Mouse (Mus musculus): Measurements from ENCODE around the gene Aire. TPM values are rescaled to one million over a fixed set of nuclear protein-coding genes. Genes with fewer than 3 reads are reported as not detected.

Gene Aire
- polyA plus RNA-seq, 1 experiment from 2014 or later = not detected

- no peaks in the 10 kb centered on the region for H3K27me3 ChIP-seq
- no peaks in the 10 kb centered on the region for H3K4me1 ChIP-seq (replicated peaks)
- no peak overlapping the region for H3K4me2 ChIP-seq
- ATAC-seq (ENCODE audit: insufficient read depth) = no peak
- H3K36me3 ChIP-seq (replicated peaks) = no peaks in the 10 kb centered on the region
- H3K27ac ChIP-seq (replicated peaks) = no peak overlapping the region
- H3K9ac ChIP-seq = no peak overlapping the region
- no peaks in the 10 kb centered on the region for H3K9me3 ChIP-seq (replicated peaks)
- no peak overlapping the region for H3K4me3 ChIP-seq (replicated peaks)
- WGBS (ENCODE audit: insufficient replicate concordance) = 40% methylated on average over 11 of the region's 11 CpGs
Observed at GRCm38 (mm10) chr10:78049519-78050035, 6.2 kb upstream of the Aire start.

GRCm38 (mm10) chr10:78048061-78048730 is 4.8 kb upstream of the Aire start:
- H3K27ac ChIP-seq (replicated peaks) = no peak overlapping the region
- H3K9ac ChIP-seq = no peak overlapping the region
- no peaks in the 10 kb centered on the region for H3K9me3 ChIP-seq (replicated peaks)
- no peaks in the 10 kb centered on the region for H3K36me3 ChIP-seq (replicated peaks)
- no peak overlapping the region for H3K4me2 ChIP-seq
- peaks cover 8% of the 10 kb centered on the region; the same call in 1 of the 2 replicates for H3K27me3 ChIP-seq
- H3K4me1 ChIP-seq (replicated peaks) = peaks cover 2% of the 10 kb centered on the region; the same call in 1 of the 2 replicates
- no peak for ATAC-seq (ENCODE audit: insufficient read depth)
- 64% methylated on average over 9 of the region's 10 CpGs for WGBS (ENCODE audit: insufficient replicate concordance)
- no peak overlapping the region for H3K4me3 ChIP-seq (replicated peaks)

GRCm38 (mm10) chr10:78046388-78046787 is 3.0 kb upstream of the Aire start:
- H3K4me1 ChIP-seq (replicated peaks) = peaks cover 4% of the 10 kb centered on the region; the same call in 1 of the 2 replicates
- H3K36me3 ChIP-seq (replicated peaks) = no peaks in the 10 kb centered on the region
- H3K27me3 ChIP-seq = peaks cover 24% of the 10 kb centered on the region
- ATAC-seq (ENCODE audit: insufficient read depth) = no peak
- WGBS (ENCODE audit: insufficient replicate concordance) = 61% methylated on average over 4 of the region's 4 CpGs
- H3K4me2 ChIP-seq = no peak overlapping the region
- no peak overlapping the region for H3K9ac ChIP-seq
- no peaks in the 10 kb centered on the region for H3K9me3 ChIP-seq (replicated peaks)
- H3K27ac ChIP-seq (replicated peaks) = no peak overlapping the region
- H3K4me3 ChIP-seq (replicated peaks) = no peak overlapping the region

- 50% methylated on average over 1 of the region's 1 CpGs for WGBS (ENCODE audit: insufficient replicate concordance)
- no peak overlapping the region for H3K9ac ChIP-seq
- no peak overlapping the region for H3K4me2 ChIP-seq
- peaks cover 4% of the 10 kb centered on the region; the same call in 1 of the 2 replicates for H3K4me1 ChIP-seq (replicated peaks)
- ATAC-seq (ENCODE audit: insufficient read depth) = no peak
- H3K4me3 ChIP-seq (replicated peaks) = no peak overlapping the region
- H3K27ac ChIP-seq (replicated peaks) = no peak overlapping the region
- H3K9me3 ChIP-seq (replicated peaks) = no peaks in the 10 kb centered on the region
- H3K27me3 ChIP-seq = peaks cover 25% of the 10 kb centered on the region
- no peaks in the 10 kb centered on the region for H3K36me3 ChIP-seq (replicated peaks)
Observed at GRCm38 (mm10) chr10:78044531-78044930, 1.1 kb upstream of the Aire start.

- no peak overlapping the region for H3K27ac ChIP-seq (replicated peaks)
- peaks cover 4% of the 10 kb centered on the region; the same call in 1 of the 2 replicates for H3K4me1 ChIP-seq (replicated peaks)
- no peak overlapping the region for H3K4me3 ChIP-seq (replicated peaks)
- H3K9ac ChIP-seq = no peak overlapping the region
- H3K27me3 ChIP-seq = peaks cover 25% of the 10 kb centered on the region
- no peaks in the 10 kb centered on the region for H3K9me3 ChIP-seq (replicated peaks)
- 50% methylated on average over 14 of the region's 14 CpGs for WGBS (ENCODE audit: insufficient replicate concordance)
- H3K36me3 ChIP-seq (replicated peaks) = no peaks in the 10 kb centered on the region
- peak overlapping the region; percentile 41 for H3K4me2 ChIP-seq
- no peak for ATAC-seq (ENCODE audit: insufficient read depth)
Observed at GRCm38 (mm10) chr10:78042697-78043405, 559 bp downstream of the Aire start.

- H3K27me3 ChIP-seq = peaks cover 25% of the 10 kb centered on the region
- H3K4me1 ChIP-seq (replicated peaks) = peaks cover 4% of the 10 kb centered on the region; the same call in 1 of the 2 replicates
- H3K27ac ChIP-seq (replicated peaks) = no peak overlapping the region
- H3K36me3 ChIP-seq (replicated peaks) = no peaks in the 10 kb centered on the region
- H3K4me3 ChIP-seq (replicated peaks) = no peak overlapping the region
- H3K9ac ChIP-seq = no peak overlapping the region
- no peak for ATAC-seq (ENCODE audit: insufficient read depth)
- 45% methylated on average over 7 of the region's 7 CpGs for WGBS (ENCODE audit: insufficient replicate concordance)
- H3K4me2 ChIP-seq = no peak overlapping the region
- no peaks in the 10 kb centered on the region for H3K9me3 ChIP-seq (replicated peaks)
Observed at GRCm38 (mm10) chr10:78042096-78042495, 1.3 kb downstream of the Aire start.

- no peaks in the 10 kb centered on the region for H3K36me3 ChIP-seq (replicated peaks)
- H3K9ac ChIP-seq = no peak within 1 kb of the TSS
- 71% methylated on average over 5 of the region's 5 CpGs for WGBS (ENCODE audit: insufficient replicate concordance)
- no peak within 1 kb of the TSS for H3K4me2 ChIP-seq
- H3K4me3 ChIP-seq (replicated peaks) = no peak within 1 kb of the TSS
- peaks cover 4% of the 10 kb centered on the region; the same call in 1 of the 2 replicates for H3K4me1 ChIP-seq (replicated peaks)
- no peak for ATAC-seq (ENCODE audit: insufficient read depth)
- no peaks in the 10 kb centered on the region for H3K9me3 ChIP-seq (replicated peaks)
- peaks cover 25% of the 10 kb centered on the region for H3K27me3 ChIP-seq
- H3K27ac ChIP-seq (replicated peaks) = no peak within 1 kb of the TSS
Observed at GRCm38 (mm10) chr10:78041647-78042046, 1.8 kb downstream of the Aire start, which contains the start of gene Dnmt3l. TSS of gene Dnmt3l (plus strand) at chr10:78041947.

- 58% methylated on average over 4 of the region's 4 CpGs for WGBS (ENCODE audit: insufficient replicate concordance)
- Histone ChIP-seq H3K27me3 (peaks cover 12% of the 10 kb centered on the region), H3K36me3 (replicated peaks) (no peaks in the 10 kb centered on the region), H3K9me3 (replicated peaks) (no peaks in the 10 kb centered on the region), H3K9ac (no peak overlapping the region), H3K4me1 (replicated peaks) (no peaks in the 10 kb centered on the region), H3K4me2 (no peak overlapping the region), H3K4me3 (replicated peaks) (no peak overlapping the region), H3K27ac (replicated peaks) (no peak overlapping the region)
- ATAC-seq (ENCODE audit: insufficient read depth) = no peak
Observed at GRCm38 (mm10) chr10:78037139-78037538, 6.3 kb downstream of the Aire start.

GRCm38 (mm10) chr10:78031987-78032386 is 11.4 kb downstream of the Aire start:
- WGBS (ENCODE audit: insufficient replicate concordance) = 38% methylated on average over 2 of the region's 2 CpGs
- Histone ChIP-seq H3K9ac (no peak overlapping the region), H3K4me3 (replicated peaks) (no peak overlapping the region), H3K4me2 (no peak overlapping the region), H3K9me3 (replicated peaks) (no peaks in the 10 kb centered on the region), H3K4me1 (replicated peaks) (0 out of 2 replicates have a peak, but pooled peaks cover 3% of the 10 kb centered on the region), H3K27me3 (peaks cover 3% of the 10 kb centered on the region; the same call in 1 of the 2 replicates), H3K36me3 (replicated peaks) (no peaks in the 10 kb centered on the region), H3K27ac (replicated peaks) (no peak overlapping the region)
- 0 out of 2 replicates have a peak, but pooled peaks have one; percentile 9 for ATAC-seq (ENCODE audit: insufficient read depth)

GRCm38 (mm10) chr10:78029080-78029479 is 14.3 kb downstream of the Aire start:
- Histone ChIP-seq H3K36me3 (replicated peaks) (no peaks in the 10 kb centered on the region), H3K4me3 (replicated peaks) (no peak overlapping the region), H3K27me3 (no peaks in the 10 kb centered on the region; the same call in 1 of the 2 replicates), H3K9ac (no peak overlapping the region), H3K4me1 (replicated peaks) (0 out of 2 replicates have a peak, but pooled peaks cover 3% of the 10 kb centered on the region), H3K4me2 (no peak overlapping the region), H3K27ac (replicated peaks) (no peak overlapping the region), H3K9me3 (replicated peaks) (no peaks in the 10 kb centered on the region)
- WGBS (ENCODE audit: insufficient replicate concordance) = 69% methylated on average over 1 of the region's 1 CpGs
- ATAC-seq (ENCODE audit: insufficient read depth) = no peak

GRCm38 (mm10) chr10:78028129-78028528 is 15.3 kb downstream of the Aire start:
- Histone ChIP-seq H3K4me2 (no peak overlapping the region), H3K27me3 (no peaks in the 10 kb centered on the region; the same call in 1 of the 2 replicates), H3K4me1 (replicated peaks) (0 out of 2 replicates have a peak, but pooled peaks cover 3% of the 10 kb centered on the region), H3K27ac (replicated peaks) (no peak overlapping the region), H3K9ac (no peak overlapping the region), H3K9me3 (replicated peaks) (no peaks in the 10 kb centered on the region), H3K4me3 (replicated peaks) (no peak overlapping the region), H3K36me3 (replicated peaks) (no peaks in the 10 kb centered on the region)
- 5% methylated on average over 5 of the region's 5 CpGs for WGBS (ENCODE audit: insufficient replicate concordance)
- ATAC-seq (ENCODE audit: insufficient read depth) = no peak

Measured in liver, embryonic 15.5 days (tissue).